Mouse (Mus musculus) spleen, postnatal 0 days (tissue): ENCODE data around the gene Dnajc22. TPM values are rescaled to one million over a fixed set of nuclear protein-coding genes. Genes with fewer than 3 reads are reported as not detected.

Experiments used
- polyA plus RNA-seq: library from polyadenylated mRNA; unstranded; fragments of >200 nt; fragmentation: Nextera tagmentation; extraction: Ambion mirVana; gene quantifications from 2 replicates; pipeline ENCODE4 v1.2.1, GENCODE M21; 2015

Gene Dnajc22
- not detected in 2 replicates for polyA plus RNA-seq

GRCm38 (mm10) chr15:99092870-99093269 lies at the start of gene Dnajc22:
Gene Dnajc22 (plus strand): TSS chr15:99093170.

GRCm38 (mm10) chr15:99055040-99055439 lies 37.9 kb upstream of the Dnajc22 start, which contains the start of gene Prph:
Gene Prph (plus strand): TSS chr15:99055174.

GRCm38 (mm10) chr15:99074019-99074599 lies 18.9 kb upstream of the Dnajc22 start, which contains the start of gene Troap:
Gene Troap (plus strand): TSS chr15:99074575.

GRCm38 (mm10) chr15:99087253-99088075 lies 5.5 kb upstream of the Dnajc22 start, which contains the start of gene C1ql4:
Gene C1ql4 (minus strand): TSS chr15:99087817.

GRCm38 (mm10) chr15:99125711-99126080 lies 32.7 kb downstream of the Dnajc22 start, which contains the start of gene Spats2:
Gene Spats2 (plus strand): TSS chr15:99125916.

Other genes with a start within 250 kb of the Dnajc22 start
- gene Kmt2d, start 222.0 kb upstream of the Dnajc22 start, polyA plus RNA-seq = 8.7 and 9.7 TPM in 2 replicates
- 7.1 and 7.7 TPM in 2 replicates for gene Rhebl1, start 198.6 kb upstream of the Dnajc22 start, polyA plus RNA-seq
- gene Dhh, start 194.6 kb upstream of the Dnajc22 start, polyA plus RNA-seq = 0.46 and 0.58 TPM in 2 replicates
- gene Lmbr1l, start 174.9 kb upstream of the Dnajc22 start, polyA plus RNA-seq = 6.4 and 8.6 TPM in 2 replicates
- gene Tuba1b, start 158.6 kb upstream of the Dnajc22 start, polyA plus RNA-seq = 1,054 and 1,116 TPM in 2 replicates
- not detected in 2 replicates for gene Gm49450, start 139.6 kb upstream of the Dnajc22 start, polyA plus RNA-seq
- gene Tuba1a, start 139.5 kb upstream of the Dnajc22 start, polyA plus RNA-seq = 97.1 and 109 TPM in 2 replicates
- 222 and 241 TPM in 2 replicates for gene Tuba1c, start 63.3 kb upstream of the Dnajc22 start, polyA plus RNA-seq
- 1.5 and 1.8 TPM in 2 replicates for gene Prph, start 38.0 kb upstream of the Dnajc22 start, polyA plus RNA-seq
- 18.9 and 20.9 TPM in 2 replicates for gene Troap, start 18.6 kb upstream of the Dnajc22 start, polyA plus RNA-seq
- not detected in 2 replicates for gene C1ql4, start 5.4 kb upstream of the Dnajc22 start, polyA plus RNA-seq
- gene Spats2, start 32.7 kb downstream of the Dnajc22 start, polyA plus RNA-seq = 6.1 and 6.6 TPM in 2 replicates
- gene Kcnh3, start 131.7 kb downstream of the Dnajc22 start, polyA plus RNA-seq = 0.50 and 0.59 TPM in 2 replicates
- gene Mcrs1, start 158.8 kb downstream of the Dnajc22 start, polyA plus RNA-seq = 66.4 and 69.8 TPM in 2 replicates
- gene Prpf40b, start 201.9 kb downstream of the Dnajc22 start, polyA plus RNA-seq = 11.2 and 16.8 TPM in 2 replicates
- 0.05 TPM in 1 of 2 replicates, not detected in the other for gene Fam186b, start 202.7 kb downstream of the Dnajc22 start, polyA plus RNA-seq